Mouse (Mus musculus) left cerebral cortex, postnatal 4 days (tissue): ENCODE data around the gene Grik2. TPM values are rescaled to one million over a fixed set of nuclear protein-coding genes. Genes with fewer than 3 reads are reported as not detected.

Source experiments
- DNase-seq: peaks from one replicate; pipeline ENCODE4 v3.0.0-alpha.2; 2022
- intact Hi-C: fragments of 180-260 bp; cut with DNase I; formaldehyde crosslinking; loops from one replicate; pipeline ENCODE4 v1.15.1; 2025
- total RNA-seq, 2 experiments: library from RNA; stranded (reverse); gene quantifications; 2 replicates each; pipeline ENCODE4 v1.2.3; 2021

The Grik2 gene
- total RNA-seq: 100 to 1,000 TPM; 119 to 122 TPM

DNA sequence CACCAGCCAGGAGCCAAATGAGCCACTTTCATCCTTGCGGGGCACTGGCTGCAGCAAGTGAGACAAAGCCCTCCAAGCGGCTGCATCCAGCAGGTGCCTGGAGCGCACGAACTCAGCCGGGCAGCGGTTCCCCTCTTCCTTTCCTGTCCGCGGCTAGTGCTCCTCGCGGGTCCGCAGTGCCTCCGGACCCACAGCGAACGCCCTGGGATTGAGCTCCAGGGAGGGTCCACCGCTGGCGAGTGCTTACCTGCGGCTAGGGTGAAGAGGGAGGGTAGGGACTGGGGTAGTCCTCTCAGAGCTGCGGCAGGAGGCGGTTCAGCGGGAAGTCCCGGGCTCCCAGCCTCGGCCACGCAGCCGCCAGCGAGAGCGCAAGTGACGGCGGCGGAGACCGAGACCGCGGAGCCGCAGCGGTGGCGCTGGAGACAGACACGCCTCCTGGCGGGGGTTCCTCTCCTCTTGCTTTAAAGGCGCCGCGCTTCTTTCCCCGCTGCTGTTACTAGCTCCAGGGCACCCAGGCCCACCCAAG lies at the start of gene Grik2:
TSS of gene Grik2 (minus strand) at position 386 of the 526 bp plus-strand sequence.
- intact Hi-C loops: loop anchor here (10.0 kb wide), 1 partner anchor 406 kb away; no protein-coding TSS in a partner anchor

GRCm38 (mm10) chr10:49834392-49834791 lies 45.8 kb upstream of the Grik2 start:
- intact Hi-C loops: no loop called here
- no peak for DNase-seq

More for the DNA sequence above, at the start of gene Grik2:
- DNase-seq: peak; percentile 86

GRCm38 (mm10) chr10:49807276-49807675 lies 18.7 kb upstream of the Grik2 start:
- intact Hi-C loops: no loop called here
- no peak for DNase-seq

- intact Hi-C loops: no loop called here
- DNase-seq: no peak
Measured at GRCm38 (mm10) chr10:49801001-49801400, 12.4 kb upstream of the Grik2 start.

- intact Hi-C loops: no loop called here
- no peak for DNase-seq
Measured at GRCm38 (mm10) chr10:49794129-49794528, 5.6 kb upstream of the Grik2 start.

DNA sequence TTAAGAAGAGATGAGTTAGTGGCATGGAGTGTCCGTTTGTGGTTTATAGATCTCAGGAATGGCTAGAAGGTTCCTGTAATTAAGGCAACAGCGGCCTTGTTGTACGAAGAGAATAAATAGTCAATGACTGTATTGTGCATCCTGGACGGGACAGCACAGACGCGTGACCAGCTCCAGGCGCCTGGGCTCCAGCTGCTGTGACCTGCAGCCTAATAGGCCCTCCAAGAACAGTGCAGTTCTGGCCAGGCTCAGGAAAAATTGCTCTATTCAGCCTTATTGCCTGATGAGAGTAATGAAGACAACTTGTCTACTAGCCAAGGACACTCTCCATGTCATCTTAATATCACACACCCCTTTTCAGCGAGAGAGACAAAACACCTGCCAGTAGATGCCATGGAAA lies 1.8 kb upstream of the Grik2 start:
- DNase-seq: peak; percentile 22
- intact Hi-C loops: no loop called here

DNA sequence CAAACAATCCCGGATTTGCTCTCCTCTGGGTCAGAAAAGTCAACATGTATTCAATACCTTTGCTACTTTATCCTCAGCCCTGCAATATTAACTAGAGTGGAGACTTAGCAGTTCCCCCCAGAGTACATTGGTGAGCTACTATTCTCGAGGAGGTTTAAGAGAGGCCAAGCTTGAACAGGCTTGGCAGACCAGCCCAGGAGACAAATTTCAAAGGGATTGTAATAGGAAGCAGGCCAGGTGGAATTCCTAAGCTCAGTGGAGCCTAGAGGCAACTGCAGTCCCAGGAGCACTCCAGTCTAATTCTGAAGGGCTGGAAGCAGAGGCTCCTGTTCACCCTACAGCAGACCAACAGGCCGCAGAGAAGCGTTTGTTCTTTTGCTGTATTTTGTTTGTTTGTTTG lies 1.1 kb upstream of the Grik2 start:
- intact Hi-C loops: loop anchor here (10.0 kb wide), 1 partner anchor 405 kb away; no protein-coding TSS in a partner anchor
- no peak for DNase-seq

GRCm38 (mm10) chr10:49788914-49789313 lies 348 bp upstream of the Grik2 start:
- intact Hi-C loops: loop anchor here (10.0 kb wide), 1 partner anchor 406 kb away; no protein-coding TSS in a partner anchor

DNA sequence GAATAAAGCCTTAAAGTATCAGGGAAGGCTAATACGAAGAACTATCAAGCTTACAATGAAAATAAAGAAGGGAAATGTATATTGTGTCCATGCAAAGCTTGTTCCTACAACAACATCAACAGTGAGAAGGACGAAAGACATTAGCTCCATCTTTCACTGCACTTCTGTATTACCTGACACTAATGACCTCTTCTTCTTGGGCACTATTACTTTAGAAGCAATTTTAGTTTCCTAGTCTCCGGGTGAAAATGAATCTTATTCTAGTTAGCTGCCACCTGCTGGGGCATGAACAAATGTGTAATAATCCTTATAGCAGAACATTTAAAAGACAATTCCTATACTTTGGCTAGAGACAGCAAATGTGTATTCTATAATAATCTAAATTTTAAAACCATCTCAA lies 1.9 kb downstream of the Grik2 start:
- DNase-seq: no peak
- intact Hi-C loops: loop anchor here (10.0 kb wide), 1 partner anchor 408 kb away; no protein-coding TSS in a partner anchor

More at GRCm38 (mm10) chr10:49788914-49789313, 348 bp upstream of the Grik2 start:
- no peak for DNase-seq

- DNase-seq: no peak
- intact Hi-C loops: loop anchor here (10.0 kb wide), 1 partner anchor 409 kb away; no protein-coding TSS in a partner anchor
Measured at GRCm38 (mm10) chr10:49785477-49785876, 3.1 kb downstream of the Grik2 start.

- no peak for DNase-seq
- intact Hi-C loops: loop anchor here (10.0 kb wide), 1 partner anchor 410 kb away; no protein-coding TSS in a partner anchor
Measured at GRCm38 (mm10) chr10:49784831-49785230, 3.7 kb downstream of the Grik2 start.

GRCm38 (mm10) chr10:49782741-49783691 lies 5.5 kb downstream of the Grik2 start:
- intact Hi-C loops: loop anchor here (10.0 kb wide), 1 partner anchor 412 kb away; no protein-coding TSS in a partner anchor
- DNase-seq: peak; percentile 52

GRCm38 (mm10) chr10:49782061-49782460 lies 6.5 kb downstream of the Grik2 start:
- intact Hi-C loops: loop anchor here (10.0 kb wide), 1 partner anchor 413 kb away; no protein-coding TSS in a partner anchor

DNA sequence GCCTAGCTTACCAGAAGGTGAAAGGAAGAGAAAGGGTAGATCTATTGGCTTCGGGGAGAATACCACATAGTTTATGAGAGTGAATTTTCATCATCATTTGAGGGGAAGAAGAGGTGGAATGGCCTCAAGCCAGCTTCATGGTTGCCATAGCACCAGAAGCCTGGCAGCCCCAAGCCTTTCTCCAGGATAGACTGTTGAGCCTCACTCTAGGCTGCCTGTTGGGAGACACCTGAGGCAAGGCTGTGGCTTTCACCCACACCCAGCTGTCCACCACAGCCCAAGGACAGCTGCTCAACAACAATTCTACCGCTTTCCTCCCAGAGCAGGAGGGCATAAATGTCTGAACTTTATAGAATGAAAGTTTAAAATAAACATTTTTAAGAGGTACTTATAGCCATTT lies 8.1 kb downstream of the Grik2 start:
- intact Hi-C loops: loop anchor here (10.0 kb wide), 1 partner anchor 414 kb away; no protein-coding TSS in a partner anchor
- peak; percentile 40 for DNase-seq

More at GRCm38 (mm10) chr10:49782061-49782460, 6.5 kb downstream of the Grik2 start:
- no peak for DNase-seq

GRCm38 (mm10) chr10:49768897-49769296 lies 19.7 kb downstream of the Grik2 start:
- no peak for DNase-seq
- intact Hi-C loops: no loop called here

GRCm38 (mm10) chr10:49767556-49767955 lies 21.0 kb downstream of the Grik2 start:
- DNase-seq: no peak
- intact Hi-C loops: no loop called here

DNA sequence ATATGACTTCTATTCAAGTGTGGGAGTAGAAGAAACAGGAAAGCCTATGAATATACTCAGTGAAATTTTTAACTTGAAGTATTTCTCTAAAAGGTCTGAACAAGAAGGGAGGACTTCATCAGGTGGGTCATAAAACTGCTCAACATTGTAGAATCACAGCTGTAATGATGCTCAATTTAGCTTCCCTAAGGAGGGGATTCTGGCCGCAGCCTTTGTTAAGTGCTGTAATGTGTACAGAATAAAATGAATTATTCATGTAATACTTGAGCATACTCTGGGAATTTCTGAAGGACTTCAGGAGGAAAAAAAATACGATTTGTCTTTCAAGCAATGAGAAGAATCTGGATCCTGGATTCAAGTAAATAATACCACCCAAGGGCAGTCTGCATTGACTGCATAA lies 26.0 kb downstream of the Grik2 start:
- intact Hi-C loops: no loop called here

GRCm38 (mm10) chr10:49751769-49752168 lies 36.8 kb downstream of the Grik2 start:
- intact Hi-C loops: no loop called here

More for the DNA sequence above, 26.0 kb downstream of the Grik2 start:
- DNase-seq: no peak

DNA sequence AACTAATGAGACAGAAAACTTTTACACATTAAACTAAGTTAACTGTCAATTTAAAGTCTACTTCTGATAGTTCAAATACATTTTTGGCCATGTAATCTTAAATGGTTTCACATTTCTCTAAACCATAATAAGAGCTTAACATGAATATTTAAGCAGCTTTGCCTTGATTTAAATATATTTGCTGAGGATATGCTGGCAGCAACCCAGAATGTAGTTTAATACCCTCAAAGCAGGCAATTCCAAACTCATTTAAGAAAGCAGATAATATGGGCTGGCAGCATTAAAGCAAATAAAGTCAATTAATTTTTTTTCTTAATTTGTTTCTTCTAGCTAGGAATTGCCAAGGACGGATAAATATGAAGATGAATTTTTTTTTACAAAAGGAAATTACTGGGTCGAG lies 56.7 kb downstream of the Grik2 start:
- DNase-seq: no peak
- intact Hi-C loops: no loop called here

More at GRCm38 (mm10) chr10:49751769-49752168, 36.8 kb downstream of the Grik2 start:
- no peak for DNase-seq

DNA sequence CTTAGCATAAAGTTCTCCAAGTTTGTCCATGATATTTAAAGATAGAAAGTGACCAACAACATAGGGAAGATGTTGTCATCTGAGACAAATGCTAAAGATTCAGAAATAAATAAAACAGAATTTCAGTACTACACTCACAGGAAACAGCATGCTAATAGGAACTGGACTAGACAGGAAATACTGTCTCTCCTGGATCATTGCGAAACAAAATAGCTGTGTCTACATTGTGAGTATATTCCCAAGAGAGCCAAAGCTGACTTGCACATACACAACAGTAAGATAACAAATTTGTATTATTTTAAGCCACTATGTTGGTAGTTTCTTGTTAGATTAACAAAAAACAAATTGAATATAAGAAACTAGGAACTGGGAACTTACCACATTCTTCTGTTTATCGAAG lies 64.9 kb downstream of the Grik2 start:
- intact Hi-C loops: no loop called here
- no peak for DNase-seq

DNA sequence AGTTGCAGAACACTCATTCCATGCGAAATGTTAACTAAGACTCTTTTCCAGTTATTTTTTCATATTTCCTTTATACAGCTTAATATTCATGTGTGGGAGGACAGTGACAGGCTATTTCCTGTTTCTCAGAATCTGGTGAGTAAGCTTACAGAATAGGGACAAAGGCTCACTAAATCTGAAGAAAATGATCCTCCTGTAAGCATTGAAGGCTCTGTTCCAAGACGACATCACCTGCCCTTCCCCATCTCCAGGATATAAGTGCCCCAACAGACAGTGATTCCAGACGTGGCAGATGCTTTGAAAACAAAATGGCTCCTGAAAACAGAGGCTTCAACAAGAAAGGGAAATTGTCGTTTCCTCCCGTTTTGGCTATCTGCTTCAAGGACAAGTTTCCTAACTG lies 71.7 kb downstream of the Grik2 start:
- intact Hi-C loops: no loop called here
- DNase-seq: no peak
